Mouse (Mus musculus): Measurements from ENCODE around the gene Gpnmb.

DNA sequence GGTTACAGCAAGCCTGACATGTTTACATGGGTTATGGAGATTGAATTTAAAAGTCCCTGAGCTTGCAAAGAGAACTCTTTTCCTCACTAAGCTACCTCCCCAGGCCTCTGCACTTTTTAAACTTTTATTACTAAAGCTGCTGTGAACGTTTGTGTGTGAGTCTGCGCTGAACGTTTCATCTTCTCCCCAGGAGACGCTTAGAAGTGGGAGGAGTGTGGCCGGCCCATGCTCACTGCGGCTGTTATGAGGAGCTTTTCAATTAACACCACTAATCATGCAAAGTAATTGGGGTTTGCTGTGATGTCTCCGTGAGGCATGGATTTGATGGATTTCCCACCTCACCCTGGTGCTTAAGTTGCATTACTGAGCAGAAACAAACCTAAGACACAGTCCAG lies 27.2 kb upstream of the Gpnmb start:
- TF ChIP-seq POLR2A (IDR thresholded peaks at IDR 0.05; ENCODE audit: borderline replicate concordance, insufficient read depth, low read length) (no peak), CTCF (IDR thresholded peaks at IDR 0.05; ENCODE audit: borderline replicate concordance, insufficient read depth, low read depth, low read length) (no peak)

Measured in cerebellum, adult 2 months (tissue).